Mouse (Mus musculus): ENCODE results near the gene Aplp2.

- TF ChIP-seq CTCF (IDR thresholded peaks at IDR 0.05; ENCODE audit: low read depth) (no peak), EP300 (IDR thresholded peaks at IDR 0.05; ENCODE audit: low read depth) (no peak)
These were observed 14.2 kb upstream of the Aplp2 start for GRCm38 (mm10) chr9:31225808-31226207.
